Mouse (Mus musculus): ENCODE data around the gene Tsnaxip1.

The Tsnaxip1 gene

DNA sequence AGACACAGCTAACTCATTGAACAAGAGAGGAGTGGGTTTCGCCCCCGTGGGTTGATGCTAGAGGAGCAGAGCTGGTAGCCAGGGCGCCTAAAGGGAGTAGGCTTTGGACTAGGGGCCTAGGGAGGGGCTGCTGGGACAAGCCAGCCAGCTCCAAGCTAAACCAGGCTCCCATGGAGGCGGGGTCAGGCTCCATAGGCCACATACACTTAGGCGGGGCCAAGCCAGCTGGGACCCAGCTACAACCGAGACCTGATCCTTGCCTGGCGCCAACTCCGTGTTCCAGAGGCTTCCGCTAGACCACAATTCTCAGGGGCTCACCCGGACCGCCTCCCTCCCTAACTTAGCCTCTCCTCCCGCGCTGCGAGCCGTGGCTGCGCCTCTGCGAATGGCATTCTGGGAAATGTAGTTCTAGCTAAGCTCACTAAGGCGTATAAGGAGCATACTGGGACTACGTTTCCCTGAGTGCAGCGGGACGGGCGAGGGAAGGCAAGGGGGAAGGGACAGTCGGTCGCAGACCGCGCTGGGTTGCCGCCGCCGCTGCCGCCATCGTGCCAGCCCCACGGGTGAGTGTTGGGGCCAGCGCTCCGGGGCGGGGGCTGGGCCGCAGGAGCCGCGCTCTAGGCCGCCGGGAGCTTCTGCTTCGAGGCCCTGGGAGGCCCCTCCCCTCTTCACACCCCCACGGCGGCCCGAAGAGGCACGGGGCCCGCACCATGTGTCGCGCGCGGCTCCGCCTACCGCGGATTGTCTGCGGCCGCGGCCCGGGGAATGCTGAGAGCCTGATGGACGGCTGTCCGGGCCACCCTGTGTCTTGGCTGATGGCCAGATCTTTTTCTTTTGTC is 32.8 kb downstream of the Tsnaxip1 start, which contains the start of gene Nutf2:
Nutf2 (plus strand) TSS at position 438 of the 839 bp plus-strand sequence.
- peak; percentile 93 for DNase-seq (ENCODE audit: low spot score)

DNA sequence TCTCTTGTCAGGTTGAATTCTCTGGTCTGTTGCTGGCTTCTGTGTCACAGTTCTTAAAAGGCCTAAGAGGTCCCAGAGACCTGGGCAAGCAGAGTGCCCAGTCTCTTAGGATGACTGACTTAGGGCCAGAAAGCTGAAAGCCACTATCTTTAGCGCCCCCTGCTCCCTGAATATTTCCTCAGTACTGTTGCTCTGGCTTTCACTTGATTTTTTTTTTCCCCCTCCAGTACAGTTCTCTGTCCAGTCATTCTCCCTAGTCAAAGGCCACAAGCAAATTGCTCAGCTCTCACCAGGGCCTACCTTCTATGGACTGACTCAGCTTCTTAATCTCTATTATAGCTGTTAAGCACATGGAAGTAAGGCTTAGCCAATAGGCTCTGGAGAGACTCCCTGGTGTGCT is 34.4 kb downstream of the Tsnaxip1 start:
- no peak for DNase-seq (ENCODE audit: low spot score)

- DNase-seq (ENCODE audit: low spot score) = no peak
Measured at GRCm38 (mm10) chr8:105866364-105867029, 39.0 kb downstream of the Tsnaxip1 start.

- no peak for DNase-seq (ENCODE audit: low spot score)
Measured at GRCm38 (mm10) chr8:105874301-105874700, 46.8 kb downstream of the Tsnaxip1 start.

GRCm38 (mm10) chr8:105880754-105881520 is 53.4 kb downstream of the Tsnaxip1 start, which contains the start of gene Edc4:
TSS of gene Edc4 (plus strand) at chr8:105880881.
- DNase-seq (ENCODE audit: low spot score) = no peak

GRCm38 (mm10) chr8:105889756-105890465 is 62.4 kb downstream of the Tsnaxip1 start:
- DNase-seq (ENCODE audit: low spot score) = no peak

DNA sequence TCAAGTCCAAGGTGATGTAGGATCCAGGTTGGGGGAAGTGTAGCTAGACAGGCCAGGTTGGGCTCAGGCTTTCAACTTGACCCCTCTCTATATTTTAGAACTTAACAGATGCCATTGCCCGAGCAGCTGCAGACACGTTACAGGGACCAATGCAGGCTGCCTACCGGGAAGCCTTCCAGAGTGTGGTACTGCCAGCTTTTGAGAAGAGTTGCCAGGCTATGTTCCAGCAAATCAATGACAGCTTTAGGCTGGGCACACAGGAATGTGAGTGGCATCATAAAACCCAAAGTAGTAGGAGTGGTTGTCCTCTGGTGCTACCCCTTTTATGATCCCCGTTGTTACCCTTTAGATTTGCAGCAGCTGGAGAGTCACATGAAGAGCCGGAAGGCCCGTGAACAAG is 63.3 kb downstream of the Tsnaxip1 start:
- DNase-seq (ENCODE audit: low spot score) = no peak

- DNase-seq (ENCODE audit: low spot score) = no peak
Measured at GRCm38 (mm10) chr8:105892432-105892831, 64.9 kb downstream of the Tsnaxip1 start.

DNA sequence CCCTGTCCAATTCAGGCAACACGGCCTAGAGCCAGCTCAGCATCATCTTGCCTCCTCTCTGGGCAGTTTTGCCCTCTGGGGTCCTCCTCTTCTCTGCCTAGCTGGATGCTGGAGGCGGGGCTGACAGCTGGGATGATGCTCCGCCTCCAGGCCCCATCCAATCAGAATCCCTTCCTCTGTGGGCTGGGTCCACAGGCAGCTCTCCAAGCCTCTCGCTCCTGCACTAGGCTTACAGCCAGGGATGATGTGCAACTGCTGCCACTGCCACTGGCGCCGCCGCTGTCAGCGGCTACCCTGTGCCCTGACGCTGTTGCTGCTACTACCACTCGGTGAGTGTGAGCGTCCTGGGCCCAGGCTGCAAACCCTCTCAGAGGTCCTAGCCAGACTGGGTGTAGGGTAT is 65.8 kb downstream of the Tsnaxip1 start, which contains the start of gene Nrn1l:
Nrn1l (plus strand) TSS at position 229 of the 400 bp plus-strand sequence.
- peak; percentile 83 for DNase-seq (ENCODE audit: low spot score)

Data from left cerebral cortex, adult 11 months (tissue).